Mouse (Mus musculus): Measurements from ENCODE around the gene Samd10. TPM values are rescaled to one million over a fixed set of nuclear protein-coding genes. Genes with fewer than 3 reads are reported as not detected.

The Samd10 gene
- 10 to 100 TPM; 14.3 to 16.4 TPM for total RNA-seq (2021)

DNA sequence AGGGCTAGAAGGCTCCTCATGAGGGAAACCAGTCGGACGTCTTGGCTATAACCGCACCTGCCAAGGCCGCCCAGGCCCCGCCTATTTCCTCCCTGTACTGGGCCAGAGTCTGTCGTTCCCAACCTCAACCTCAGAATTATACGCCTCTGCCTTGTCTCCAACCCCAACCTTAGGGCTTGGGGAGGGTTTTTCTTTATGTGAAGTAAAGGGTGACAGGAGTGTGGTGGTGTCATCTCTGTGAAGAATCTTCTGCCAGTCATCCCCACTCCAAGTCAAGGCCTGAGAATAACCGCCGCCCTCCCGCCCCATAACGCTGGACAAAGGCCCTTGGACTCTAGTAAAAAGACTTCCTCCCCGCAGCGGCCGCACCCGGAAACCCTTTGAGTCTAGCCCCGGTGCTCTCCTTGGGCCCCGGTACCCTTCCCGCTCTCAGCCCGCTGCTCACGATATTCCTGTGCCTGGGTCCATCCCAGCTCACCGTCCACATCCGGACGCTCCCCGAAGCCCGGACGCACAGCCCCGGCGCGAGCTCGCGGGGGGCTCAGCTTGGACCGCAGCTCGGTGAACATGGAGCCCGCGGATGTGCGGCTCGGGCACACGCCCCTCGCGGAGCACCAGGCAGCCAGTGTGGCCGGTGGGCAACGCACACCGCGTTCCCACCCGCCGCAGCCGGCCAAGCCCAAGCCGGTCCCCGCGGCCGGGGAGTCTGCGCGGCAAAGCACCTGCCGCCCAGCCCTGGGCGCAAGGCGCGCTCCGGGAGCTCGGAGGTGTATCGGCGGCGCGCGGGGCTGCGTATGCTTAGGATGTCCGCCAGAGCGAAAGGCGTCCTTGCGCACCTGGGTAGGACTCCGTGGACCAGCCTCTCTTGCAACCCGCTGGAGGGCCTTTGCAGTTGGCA is at the start of gene Samd10:
Gene Samd10 (minus strand): TSS at position 759 of the 898 bp plus-strand sequence.
- DNase-seq: peak; percentile 54 to 60

DNA sequence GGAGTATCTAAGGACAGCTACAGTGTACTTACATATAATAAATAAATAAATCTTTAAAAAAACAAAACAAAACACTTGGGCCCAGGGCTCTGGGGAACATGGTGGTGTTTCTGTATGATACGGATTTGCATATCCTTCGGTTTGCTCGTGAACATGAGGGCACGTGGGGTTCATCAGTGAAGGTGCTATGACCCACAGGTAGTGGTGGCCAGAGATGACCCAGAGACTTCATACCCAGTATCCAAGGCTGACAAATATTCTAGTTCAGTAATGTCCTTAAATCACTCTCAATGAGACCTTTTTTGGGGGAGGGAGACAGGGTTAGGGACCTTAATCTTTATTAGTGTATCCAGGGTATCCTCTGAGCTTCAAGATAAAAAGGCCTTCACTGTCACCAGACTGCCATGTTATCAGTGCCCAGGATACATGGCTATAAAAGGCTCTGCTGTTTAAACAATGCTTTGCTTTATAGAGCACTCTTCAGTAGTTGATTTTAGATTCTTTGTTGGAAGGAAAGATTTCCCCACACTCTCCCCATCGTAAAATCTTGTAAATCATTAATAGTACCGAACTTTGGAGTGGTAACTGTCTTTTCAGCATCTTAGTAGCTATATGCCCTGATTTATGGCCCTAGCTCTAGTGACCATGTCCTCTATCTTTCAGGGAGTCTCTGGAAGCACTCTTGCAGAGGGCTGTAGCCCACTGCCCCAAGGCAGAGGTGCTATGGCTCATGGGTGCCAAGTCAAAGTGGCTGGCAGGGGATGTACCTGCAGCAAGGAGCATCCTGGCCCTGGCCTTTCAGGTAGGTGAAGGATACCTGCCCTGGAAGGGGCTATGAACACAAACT is 47.8 kb upstream of the Samd10 start:
- DNase-seq: no peak

DNA sequence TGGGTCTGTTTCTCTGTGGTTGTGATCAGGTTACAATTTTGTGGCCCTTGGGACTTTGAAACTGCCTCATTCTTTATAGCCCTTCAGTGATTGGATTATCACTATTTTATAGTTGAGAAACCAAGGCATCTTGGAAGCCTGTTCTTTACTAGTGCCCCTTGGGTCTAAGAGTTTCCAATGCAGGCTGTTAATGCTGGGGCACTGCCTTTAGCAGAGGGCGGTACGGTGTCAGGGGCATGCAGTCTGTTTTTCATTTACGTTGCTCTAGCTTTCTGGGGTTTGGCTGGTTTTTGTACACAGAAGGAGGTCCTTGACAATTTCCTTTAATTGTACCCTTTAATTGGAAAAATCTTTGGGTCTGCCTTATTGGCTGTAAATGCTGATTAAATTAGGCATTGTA is 46.7 kb upstream of the Samd10 start:
- DNase-seq: no peak

DNA sequence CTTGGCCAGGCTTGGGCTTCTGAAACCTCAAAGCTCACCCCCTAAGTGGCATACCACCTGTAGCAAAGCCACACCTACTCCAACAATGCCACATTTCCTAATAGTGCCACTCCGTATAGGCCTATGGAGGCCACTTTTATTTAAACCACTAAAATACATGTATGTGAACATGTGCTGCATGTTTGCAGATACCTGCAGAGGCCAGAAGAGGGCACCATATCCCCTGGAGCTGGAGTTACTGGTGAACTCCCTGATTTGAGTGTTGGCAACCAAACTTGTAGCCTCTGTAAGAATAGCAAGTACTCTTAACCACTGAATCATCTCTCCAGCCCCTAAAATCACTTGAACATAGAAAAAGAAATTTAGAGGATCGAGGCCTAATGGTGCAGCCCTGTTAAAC is 45.3 kb upstream of the Samd10 start:
- no peak for DNase-seq

DNA sequence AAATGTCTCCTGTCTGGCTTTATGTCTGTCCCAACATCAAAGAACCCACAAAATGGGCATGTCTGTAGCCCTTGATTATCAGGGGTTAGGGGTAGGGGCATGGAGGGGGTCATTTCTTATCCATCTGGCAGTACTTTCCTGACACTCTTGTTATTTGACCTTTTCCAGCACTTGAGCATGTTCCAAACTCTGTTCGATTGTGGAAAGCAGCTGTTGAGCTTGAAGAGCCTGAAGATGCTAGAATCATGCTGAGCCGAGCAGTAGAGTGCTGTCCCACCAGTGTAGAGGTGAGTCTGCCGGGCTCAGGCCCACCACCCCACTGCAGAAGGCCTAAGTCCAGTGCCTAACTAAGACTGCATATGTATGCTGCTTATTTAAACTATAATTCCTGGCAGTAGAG is 36.9 kb upstream of the Samd10 start:
- no peak for DNase-seq

DNA sequence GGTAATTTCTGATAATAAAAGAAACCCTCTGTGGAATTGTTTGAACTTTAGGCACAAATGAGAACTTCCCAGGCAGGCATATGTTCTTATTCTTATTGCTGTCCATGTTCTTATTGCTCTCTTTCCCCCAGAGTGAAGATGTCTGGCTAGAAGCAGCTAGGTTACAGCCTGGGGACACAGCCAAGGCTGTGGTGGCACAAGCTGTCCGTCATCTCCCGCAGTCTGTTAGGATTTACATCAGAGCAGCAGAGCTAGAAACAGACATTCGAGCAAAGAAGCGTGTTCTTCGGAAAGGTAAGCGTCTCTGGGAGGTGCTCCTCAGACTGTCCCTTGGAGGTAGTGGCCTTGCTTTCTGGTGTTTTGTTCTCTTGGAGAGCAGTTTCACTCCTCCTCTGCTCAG is 33.6 kb upstream of the Samd10 start:
- DNase-seq: peak; percentile 24 to 36

DNA sequence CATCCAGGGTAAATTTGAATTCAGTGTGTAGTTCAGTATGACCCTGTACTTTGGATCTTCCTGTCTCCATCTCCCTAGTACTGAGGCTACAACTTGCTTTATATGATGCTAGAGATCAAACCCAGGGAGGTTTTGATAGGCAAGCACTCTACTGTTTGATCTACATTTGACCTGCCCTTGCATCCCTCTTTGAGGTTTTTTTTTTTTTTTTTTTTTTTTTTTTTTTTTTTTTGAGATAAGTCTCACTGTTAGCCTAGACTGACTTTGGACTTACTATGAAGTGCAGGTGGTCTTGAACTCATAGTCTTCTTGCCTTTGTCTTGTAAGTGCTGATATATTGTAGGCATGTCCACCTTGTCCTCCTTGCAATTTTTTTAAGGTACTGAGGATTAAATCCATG is 29.5 kb upstream of the Samd10 start:
- no peak for DNase-seq

DNA sequence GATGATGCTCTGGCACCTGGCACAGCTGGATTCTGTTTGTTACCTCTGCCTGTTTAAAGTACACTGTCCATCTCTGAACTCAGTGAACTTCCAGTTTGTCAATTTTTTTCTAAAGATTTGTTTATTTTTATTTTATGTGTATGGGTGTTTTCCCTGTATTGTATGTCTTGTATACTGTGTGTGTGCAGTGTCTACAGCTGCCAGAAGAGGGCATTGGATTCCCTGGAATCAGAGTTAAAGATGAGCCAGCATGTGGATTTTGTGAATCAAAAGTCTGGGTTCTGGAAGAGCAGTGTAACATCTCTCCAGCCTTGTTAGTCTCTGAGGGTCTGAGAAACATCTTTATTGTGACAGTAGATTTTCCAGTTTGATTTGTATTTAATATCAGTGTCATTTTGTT is 24.4 kb upstream of the Samd10 start:
- DNase-seq: no peak

DNA sequence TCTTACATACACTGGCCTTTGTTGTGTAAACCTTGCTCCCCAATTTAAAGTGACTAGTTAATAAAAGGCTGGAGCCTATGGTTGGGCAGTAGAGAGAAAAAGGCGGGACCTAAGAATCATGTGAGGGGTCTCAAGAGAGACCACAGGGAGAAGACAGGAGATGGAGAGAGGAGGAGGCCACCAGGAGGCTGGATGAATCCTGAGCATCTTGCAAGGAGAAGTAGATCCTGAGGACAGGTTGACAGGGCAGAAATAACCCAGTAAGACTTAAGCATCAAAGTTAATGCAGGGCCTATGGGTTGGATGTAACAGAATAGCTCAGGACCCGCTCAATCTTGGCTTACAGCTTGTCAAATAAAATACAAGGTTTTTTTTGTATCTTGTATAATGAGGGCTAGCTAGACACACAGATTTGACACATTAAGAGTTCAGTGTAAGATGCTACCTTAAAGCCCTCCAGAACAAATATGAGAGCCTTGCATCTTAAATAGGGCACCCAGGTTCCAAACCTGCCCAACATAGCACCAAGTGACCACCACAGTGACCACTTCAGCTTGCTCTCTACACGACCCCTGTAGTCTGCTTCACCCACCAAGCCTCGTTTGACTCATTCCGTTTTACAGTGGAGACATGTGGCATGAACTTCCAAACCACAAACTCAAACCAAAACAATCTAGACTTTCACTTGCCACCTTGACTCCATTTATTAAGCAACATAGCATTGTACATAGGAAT is 19.9 kb upstream of the Samd10 start:
- DNase-seq: no peak

DNA sequence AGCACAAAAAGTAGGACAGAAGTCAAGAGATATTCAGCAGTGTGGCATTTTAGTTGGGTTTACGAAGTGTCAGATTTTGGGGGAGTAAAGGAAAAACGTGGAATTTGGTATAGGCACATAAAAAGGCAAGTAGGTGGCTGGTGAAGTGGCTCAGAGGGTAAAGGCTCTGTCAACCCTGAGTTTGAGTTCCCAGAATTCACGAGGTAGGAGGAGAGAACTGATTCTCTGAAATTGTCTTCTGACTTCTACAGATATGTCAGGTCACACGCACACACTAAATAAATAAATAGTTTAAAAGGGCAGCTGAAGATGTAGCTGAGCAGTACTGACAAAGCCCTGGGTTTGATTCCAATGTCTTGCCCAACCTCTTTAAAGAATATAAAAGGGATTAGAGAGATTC is 3.4 kb upstream of the Samd10 start:
- no peak for DNase-seq

DNA sequence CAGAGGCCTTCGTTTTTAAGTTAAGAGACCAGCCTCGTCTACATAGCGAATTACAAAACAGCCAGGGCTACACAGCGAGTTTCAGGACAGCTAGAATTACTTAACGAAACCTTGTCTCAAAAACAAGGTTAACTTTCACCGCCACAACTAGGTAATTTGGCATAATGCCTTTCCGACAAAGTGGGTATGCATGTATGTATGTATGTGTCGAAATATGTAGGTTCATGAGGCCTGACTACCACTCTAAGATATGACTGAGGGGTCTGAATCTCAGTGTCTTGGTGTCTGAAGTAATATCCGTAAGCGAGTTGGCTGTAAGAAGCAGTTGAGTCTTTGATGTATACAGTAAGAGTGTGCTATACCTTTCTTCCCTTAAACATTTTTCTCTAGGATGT is 2.7 kb upstream of the Samd10 start:
- DNase-seq: no peak

DNA sequence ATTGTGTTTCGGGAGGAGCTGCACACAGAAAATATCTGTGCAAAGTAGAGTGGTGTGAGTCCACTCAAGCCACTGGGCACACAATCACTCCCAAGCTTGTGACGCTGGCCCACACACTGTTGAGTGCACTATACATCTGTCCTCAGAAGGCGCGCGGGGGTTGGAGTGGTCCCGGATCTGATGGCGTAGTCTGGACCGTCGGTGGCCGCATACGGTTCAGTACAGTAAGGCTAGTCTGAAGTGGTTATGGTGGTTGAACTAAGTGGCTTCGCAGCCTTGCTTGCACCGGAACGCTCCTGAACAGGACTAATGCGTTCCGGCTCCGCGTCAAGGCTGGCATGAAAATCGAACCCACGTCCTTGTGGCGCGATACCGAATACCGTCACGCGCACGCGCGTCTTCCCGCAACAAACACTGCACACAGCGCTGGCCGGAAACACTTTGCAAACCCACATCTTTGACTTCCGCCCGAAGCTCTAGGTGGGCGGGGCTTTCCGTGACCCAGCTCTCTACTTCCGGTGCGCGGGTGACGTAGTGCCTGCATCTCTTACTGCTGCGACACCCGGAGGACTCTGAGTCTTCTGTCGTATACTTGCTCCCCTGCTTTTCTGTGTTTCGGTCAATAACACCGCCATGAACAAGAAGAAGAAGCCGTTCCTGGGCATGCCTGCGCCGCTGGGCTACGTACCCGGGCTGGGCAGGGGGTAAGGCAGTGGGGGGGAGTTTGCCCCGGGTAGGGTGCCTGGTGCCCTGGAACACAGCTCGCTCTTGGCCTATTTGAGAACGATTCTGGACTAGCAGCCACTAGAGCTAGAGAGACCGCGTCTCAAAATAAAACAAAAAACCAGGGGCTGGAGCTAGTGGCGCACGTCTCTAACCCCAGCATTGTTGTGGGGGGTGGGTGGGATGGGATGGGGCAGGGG is 2.1 kb upstream of the Samd10 start:
- peak; percentile 96 to 97 for DNase-seq

DNA sequence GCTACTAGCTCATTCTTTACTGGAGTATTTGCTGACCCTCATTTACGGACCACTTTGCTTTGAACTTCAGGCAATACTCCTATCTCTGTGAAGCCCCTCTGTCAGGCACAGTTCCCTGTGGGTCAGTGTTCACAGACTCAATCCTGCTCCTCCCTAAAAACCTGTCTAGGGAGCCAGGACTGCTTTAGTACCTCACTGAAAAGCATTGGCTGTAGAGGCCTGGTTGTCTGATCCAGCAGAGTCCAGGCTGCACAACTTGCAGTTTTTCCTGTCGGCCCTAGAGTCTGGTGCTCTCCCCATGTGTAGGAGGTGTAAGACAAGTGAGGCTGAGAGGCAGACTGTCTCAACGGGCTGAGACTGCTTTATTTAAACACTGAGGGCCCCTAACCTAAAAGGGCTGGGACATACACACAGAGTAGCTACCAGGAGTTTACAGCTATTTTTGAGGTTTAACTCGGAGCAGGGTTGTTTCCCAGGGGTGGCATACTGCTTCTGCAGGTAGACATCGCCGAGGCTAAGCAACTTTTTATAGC is 1.3 kb upstream of the Samd10 start:
- DNase-seq: no peak

DNA sequence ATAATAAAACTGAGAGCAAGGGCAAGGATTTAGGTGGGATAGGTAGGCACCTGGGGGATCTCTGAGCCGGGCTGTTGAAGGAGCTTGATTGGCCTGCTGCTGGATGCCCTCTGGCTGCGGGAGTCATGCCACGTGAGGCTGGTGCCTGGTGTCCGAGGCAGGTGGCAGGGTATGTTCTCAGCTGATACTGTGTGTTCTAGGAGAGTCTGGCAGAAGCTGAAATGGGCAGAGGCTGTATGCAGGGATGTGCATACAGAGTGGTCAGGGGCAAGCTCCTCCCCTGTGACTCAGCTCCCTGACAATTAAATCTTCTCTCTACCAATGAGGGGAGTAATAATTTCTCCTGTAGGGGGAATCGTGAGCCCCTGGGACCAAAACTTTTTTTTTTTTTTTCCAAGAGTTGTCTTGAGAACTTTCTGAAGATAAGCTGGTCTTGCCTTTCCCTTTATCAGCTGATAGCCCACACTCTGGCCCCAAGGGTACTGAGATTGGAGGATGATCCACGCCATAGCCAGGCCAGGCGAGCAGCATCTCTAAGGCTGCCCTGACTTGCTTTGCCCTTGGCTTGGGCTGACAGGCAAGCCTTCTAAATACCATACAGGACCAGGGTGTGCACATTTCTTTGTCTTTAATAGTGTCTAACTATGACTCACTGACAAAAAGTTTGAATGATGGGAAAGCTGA is 1.5 kb downstream of the Samd10 start:
- DNase-seq: no peak

DNA sequence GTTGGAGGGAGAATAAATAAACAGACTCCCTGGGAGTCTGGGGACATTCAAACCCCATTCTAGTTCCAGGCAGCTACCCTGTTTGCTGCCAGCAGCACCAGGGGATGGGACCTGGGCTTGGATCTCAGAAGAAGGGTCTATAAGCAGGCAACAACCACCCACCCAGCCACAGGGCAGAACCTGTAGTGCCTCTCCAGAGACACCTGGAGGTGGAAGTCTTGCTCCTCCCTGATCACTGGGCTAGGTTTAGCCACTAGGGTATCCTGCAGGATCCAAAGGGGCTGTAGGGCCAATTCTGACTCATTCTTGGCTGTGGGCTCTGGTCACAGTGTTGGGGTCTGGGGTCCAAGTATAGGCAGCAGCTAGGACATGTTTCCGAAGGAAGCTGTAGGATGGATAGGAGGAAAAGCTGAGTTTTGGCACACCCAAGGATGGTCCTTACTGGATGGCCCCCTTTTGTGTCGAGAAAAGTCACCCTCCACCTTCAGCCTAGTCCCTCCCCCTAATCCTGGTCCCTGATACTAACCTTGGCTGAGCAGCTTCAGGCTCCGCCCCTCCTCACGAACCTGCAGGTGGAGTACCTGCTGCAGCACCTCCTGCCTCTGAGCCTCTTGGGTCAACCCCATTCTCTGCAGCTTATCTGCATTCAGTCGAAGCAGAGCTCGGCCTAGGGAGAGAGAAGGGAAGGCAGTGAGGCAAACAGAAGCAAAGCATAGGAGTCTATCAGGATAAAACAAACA is 2.6 kb downstream of the Samd10 start:
- DNase-seq: no peak

DNA sequence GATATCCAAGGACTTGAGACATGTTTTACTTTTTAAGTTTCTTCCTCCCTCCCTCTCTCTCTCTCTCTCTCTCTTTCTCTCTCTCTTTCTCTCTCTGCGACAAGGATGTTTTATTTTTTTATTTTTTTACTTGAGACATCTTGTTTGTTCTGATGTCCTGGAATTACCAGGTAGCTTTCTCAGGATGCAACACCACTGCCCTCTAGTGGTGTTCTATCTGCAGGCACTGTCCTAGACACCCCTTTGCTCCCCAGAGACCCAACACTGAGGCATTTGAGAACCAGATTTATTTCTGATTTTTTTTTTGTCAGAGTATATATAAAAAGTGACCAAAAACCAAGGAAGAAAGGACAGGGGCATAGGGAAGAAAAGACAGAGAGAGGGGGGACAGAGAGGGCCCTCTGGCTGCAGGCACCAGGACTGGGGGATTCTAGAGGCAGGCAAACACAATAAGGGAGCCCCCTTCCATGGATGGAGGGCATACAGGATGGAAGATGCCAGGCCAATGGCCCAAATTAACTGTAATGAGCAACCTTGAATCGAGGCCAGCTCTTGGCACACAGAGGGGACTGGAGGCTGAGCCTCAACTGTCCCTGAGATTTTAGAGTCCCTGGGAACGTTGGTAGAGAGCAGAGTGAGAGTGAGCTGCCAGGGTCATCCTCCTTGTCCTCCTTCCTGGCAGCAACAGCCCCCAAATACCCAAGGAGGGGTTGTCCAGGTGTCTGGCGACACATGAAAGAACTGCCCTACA is 3.9 kb downstream of the Samd10 start:
- DNase-seq: no peak

DNA sequence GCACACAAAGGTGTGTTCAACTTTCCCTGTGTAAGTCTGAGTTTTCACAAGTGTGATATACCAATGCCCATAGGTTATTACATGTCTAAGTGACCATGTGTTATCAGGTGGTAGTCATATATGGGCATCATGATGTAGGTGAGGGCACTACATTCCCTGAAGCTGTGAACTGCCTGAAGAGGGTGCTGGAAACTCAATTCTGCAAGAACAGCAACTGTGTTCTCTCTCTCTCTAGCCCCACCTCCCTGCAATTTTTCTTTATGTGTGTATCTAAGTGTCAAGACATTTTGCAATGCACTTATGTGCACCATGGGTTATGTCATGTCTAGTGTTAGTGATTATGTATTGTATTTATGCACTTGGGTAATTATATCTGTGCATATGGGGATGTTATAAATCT is 5.1 kb downstream of the Samd10 start:
- no peak for DNase-seq

DNA sequence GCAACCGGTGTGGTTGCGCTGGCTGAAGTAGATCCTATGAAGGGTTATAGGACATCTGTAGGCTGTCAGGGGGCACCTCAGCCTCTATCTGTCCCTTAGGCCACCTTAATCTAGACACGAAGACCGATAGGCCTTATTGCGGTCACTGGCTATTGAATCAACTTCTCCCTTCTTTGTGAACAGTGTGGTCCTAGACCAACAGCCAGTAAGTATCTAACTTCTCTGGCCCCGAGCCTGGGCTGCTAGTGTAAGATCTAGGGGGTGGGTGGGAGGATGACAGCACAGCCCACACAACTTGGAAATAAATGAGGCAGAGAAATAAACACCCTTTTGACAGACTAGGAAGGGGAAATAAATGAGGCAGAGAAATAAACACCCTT is 6.0 kb downstream of the Samd10 start:
- DNase-seq: no peak

Data from layer of hippocampus, postnatal 36 days (tissue).